Mouse (Mus musculus) frontal cortex, postnatal 14 days (tissue): ENCODE data around the gene Smndc1.
A peak's percentile ranks its signal among the peaks of the same experiment; 100 is the strongest.
"Not testable (repeated sequence)": the region's sequence is repeated elsewhere in the genome, so short reads cannot be mapped to it uniquely, and the experiment has no call there.

Source experiments
- DNase-seq, 2 experiments: peaks; one replicate each; pipeline ENCODE4 v3.0.0; 2022; ENCODE audit warnings: low spot score in 2 of 2

Smndc1 gene

GRCm38 (mm10) chr19:53412149-53412848, 21.9 kb upstream of the Smndc1 start:
- DNase-seq = no peak

DNA sequence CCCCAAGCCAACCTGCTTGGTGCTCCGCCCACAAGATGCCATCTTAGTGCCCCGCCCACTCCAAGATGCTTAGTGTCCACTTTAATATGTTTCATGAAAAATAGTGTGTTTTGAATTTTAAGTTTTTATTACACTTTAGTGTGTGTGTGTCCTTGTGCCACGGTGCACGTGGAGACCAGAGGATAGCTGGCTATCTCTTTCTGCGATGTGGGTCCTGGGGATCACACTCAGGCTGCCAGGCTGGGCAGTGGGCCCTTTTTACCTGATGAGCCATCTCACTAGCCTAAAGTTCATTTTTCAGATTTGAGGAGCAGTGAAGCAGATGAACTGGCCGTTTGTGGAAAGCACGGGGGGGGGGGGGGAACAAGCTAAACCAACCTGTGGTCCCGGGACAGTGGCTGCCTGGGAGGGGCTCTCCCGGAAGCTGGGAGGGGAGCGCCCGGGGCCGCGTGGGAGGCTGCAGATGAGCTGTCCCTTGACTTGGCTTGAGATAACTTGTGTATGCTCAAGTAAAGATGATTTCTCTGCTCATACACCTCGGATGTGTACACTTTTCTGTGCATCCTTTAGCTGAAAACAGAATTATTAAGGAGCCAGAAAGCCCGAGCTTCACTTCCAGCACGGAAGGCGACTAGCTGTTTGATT, 19.4 kb upstream of the Smndc1 start:
- no peak for DNase-seq

GRCm38 (mm10) chr19:53408398-53408797, 18.0 kb upstream of the Smndc1 start:
- DNase-seq = no peak

- DNase-seq = no peak
These were observed 17.0 kb upstream of the Smndc1 start for GRCm38 (mm10) chr19:53407350-53407749.

- no peak for DNase-seq
These were observed 15.4 kb upstream of the Smndc1 start for GRCm38 (mm10) chr19:53405810-53406209.

GRCm38 (mm10) chr19:53404837-53405356, 14.5 kb upstream of the Smndc1 start:
- DNase-seq = no peak

GRCm38 (mm10) chr19:53404219-53404836, 13.9 kb upstream of the Smndc1 start:
- DNase-seq = no peak

GRCm38 (mm10) chr19:53402741-53403432, 12.5 kb upstream of the Smndc1 start:
- DNase-seq = no peak

DNA sequence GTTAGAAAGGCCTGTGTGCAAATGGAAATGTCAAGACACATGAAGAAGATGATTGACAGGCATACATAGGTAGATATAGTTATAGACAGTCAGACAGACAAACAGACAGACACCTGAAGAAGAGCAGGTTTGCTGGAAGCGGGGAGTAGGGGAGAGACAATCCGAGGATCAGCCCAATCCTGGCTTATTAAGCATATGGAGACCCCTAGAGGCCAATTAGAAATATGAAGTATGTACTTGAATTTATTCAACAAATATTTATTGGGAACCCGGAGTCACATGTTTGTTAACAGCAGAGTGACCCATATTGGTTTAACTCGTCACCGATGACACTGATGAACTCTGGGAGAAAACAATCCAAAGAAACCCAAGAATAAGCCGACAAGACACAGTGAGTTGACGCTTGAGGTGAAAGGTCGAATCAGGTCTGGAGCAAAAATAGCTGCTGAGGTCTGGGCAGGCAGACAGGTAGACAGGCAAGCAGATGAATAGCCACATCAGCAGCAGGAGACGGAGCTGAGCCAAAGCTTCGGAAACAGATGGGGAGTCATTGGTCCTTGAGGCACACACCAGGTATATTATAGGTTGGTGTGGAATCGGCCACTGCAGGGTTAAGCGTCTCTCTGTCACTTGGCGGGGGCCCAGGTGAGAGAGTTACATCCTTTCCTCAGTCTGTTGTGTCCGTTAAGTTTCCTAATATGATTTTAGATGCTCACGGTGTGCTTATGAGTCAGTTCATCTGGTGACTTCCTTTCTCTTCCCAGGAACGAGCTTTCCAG, 10.1 kb upstream of the Smndc1 start:
- no peak for DNase-seq

DNA sequence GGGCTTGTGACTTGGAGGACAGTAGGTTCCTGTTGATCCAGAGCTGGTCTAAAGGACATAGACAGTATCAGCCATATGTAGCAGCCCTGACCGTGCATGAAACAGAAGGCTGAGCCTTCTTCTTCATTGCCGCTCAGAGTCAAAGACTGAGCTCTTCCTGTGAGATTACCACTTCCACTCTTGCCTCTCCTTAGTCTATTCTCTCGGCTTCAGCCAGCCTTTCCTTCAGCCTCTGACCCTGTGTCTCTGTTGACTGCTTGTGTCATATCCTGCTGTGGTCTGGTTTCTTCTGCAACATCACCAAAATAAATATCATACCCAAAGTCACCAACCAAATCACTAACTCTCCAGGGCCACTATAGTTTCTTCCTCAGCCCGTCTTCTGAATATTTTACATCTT, 8.8 kb upstream of the Smndc1 start:
- no peak for DNase-seq

DNA sequence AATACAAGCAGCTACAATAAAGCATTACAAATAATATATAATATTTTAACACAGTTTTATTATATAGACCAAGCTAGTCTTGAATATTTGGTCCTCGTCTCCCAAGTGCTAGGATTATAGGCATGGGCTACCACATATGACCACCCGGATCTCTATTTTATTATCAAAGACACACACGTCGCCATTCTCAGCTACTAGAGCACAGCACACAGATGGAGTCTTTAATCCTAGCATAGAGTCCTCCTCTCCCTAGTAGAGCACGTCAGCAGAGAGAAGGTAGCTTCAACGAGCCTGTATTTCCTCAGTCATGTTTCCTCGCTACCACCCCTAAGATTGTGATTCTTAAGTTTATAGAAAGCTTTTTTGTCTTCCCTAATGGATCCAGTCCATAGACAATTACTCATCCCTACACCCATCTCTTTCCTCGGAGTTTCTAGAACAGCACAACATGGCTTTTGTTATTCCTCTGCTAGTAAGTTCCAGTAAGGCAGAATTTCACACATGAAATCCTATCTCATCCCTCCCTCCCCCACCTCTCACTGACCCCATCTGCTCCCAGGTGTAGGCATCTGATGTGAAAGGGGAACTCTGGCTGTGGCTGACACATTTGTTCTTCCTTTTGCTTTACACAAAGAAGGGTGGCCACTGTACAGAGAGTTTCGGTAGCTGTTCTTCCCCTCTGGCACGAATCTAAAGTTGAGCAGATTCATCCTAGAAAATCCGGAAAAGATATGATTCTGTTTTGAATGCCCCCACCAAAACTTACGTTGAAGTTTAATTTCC, 7.3 kb upstream of the Smndc1 start:
- DNase-seq = no peak

GRCm38 (mm10) chr19:53395805-53396204, 5.4 kb upstream of the Smndc1 start:
- DNase-seq = not testable (repeated sequence)

DNA sequence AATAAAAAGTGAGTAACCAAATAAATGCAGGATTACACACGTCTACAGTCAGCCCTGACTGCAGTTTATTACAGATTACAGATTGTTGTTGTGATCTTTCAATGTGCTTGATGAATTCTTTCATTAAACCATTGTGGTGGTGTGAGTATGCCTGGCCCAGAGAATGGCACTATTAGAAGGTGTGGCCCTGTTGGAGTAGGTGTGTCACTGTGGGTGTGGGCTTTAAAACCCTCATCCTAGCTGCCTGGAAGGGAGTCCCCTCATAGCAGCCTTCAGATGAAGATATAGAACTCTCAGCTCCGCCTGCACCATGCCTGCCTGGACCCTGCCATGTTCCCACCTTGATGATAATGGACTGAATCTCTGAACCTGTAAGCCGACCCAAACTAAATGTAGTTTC, 4.6 kb upstream of the Smndc1 start:
- not testable (repeated sequence) for DNase-seq

- DNase-seq = no peak
These were observed 4.2 kb upstream of the Smndc1 start for GRCm38 (mm10) chr19:53394552-53394951.

DNA sequence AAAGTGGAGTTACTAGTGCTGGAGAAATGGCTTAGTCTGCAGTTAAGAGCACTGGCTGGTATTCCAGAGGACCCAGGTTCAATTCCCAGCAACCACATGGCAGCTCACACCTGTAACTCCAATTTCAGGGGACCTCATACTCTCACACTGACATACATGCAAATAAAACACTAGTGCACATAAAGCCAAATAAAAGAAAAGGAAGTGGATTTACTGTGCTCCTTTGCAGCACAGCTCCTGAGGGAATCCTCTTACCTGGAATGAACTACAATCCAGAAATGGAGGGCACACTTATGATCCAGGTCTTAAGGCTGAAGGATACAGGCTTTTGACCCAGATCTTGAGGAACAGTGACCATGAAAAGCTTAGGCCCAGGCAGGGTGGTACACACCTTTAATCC, 3.3 kb upstream of the Smndc1 start:
- DNase-seq = no peak

- no peak for DNase-seq
These were observed 2.5 kb upstream of the Smndc1 start for GRCm38 (mm10) chr19:53392781-53393343.

DNA sequence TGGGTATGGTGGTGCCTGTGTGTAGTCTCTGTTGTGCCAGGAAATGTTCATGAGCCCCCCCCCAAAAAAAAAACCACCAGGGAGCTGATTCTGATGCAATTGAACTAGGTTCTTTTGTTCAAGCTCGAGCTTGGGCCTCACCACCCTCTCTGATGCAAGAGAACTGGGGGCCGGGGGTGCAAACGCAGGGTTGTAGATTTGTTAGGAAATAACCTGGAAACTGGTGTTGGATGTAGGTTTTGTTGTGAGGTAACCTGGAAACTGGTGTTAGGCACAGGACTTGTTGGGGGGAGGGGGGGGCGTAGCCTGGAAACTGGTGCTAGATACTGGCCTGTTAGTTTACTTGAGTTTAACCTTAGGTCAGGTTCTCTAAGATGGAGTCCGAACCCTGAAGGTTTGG, 1.4 kb upstream of the Smndc1 start:
- DNase-seq = no peak

GRCm38 (mm10) chr19:53391386-53391785, 1.0 kb upstream of the Smndc1 start:
- DNase-seq = no peak

GRCm38 (mm10) chr19:53389851-53390431, 437 bp downstream of the Smndc1 start:
- DNase-seq = peak in 1 of 2 experiments; percentile 62

GRCm38 (mm10) chr19:53389417-53389816, 961 bp downstream of the Smndc1 start:
- DNase-seq = no peak
